Mouse (Mus musculus): Measurements from ENCODE around the gene Dnaja3.

- TF ChIP-seq CTCF (IDR thresholded peaks at IDR 0.05) (peak; percentile 78), EP300 (IDR thresholded peaks at IDR 0.05) (peak; percentile 74)
Measured at GRCm38 (mm10) chr16:4606431-4607084, 33.2 kb upstream of the Dnaja3 start.
